Mouse (Mus musculus): ENCODE measurements around the gene Luzp2. TPM values are rescaled to one million over a fixed set of nuclear protein-coding genes. Genes with fewer than 3 reads are reported as not detected.

Luzp2 gene
- polyA plus RNA-seq, 1 experiment from 2014 or later: 48.7 TPM

DNA sequence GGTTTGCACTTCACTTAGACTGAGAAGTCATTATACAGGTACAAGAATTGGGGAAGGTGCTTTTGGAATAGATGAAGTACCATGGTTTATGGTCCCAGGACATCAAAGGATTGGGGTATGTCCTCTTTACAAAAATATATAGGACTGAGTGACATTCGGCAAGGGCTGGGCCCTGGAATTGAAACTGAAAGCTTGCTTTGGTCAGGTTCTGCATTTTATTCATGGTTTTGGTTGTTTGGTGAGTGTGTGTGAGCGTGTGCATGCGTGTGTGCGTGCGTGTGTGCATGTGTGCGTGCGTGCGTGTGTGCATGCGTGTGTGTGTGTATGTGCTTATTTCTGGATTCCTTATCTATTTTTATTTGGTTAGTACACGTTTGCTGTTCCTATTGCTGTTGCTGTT lies 353.6 kb downstream of the Luzp2 start:
- H3K4me1 ChIP-seq: 0 out of 2 replicates have a peak, but pooled peaks cover 4% of the 10 kb centered on the region
- no peak overlapping the region for H3K4me3 ChIP-seq
- H3K27me3 ChIP-seq (replicated peaks): no peaks in the 10 kb centered on the region
- no peaks in the 10 kb centered on the region for H3K36me3 ChIP-seq (replicated peaks)
- no peak overlapping the region for H3K27ac ChIP-seq
- no peak overlapping the region for H3K4me2 ChIP-seq
- no peak overlapping the region for H3K9ac ChIP-seq
- 92% methylated on average over 10 of the region's 10 CpGs for WGBS
- no peak for ATAC-seq (replicated peaks)
- H3K9me3 ChIP-seq: no peaks in the 10 kb centered on the region

DNA sequence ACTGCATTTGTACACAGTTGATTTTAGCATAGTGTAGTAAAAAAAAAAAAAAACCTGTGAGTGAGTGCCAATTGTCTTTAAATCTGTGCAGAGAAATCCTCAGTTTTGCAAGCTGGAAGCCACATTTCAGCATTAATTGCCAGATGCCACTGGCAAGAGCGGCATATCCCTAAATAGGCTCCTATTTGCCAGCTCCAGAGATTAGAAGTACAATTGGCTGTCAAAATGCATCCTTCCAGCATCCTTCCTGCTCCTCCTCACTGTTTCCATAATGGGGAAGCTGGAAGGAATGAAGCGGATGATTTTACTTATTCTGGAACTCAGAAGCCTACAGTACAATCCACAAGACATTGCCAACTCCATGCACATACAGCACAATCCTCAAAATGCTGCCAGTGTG lies 354.2 kb downstream of the Luzp2 start:
- Histone ChIP-seq H3K4me2 (no peak overlapping the region), H3K9me3 (no peaks in the 10 kb centered on the region), H3K36me3 (replicated peaks) (no peaks in the 10 kb centered on the region), H3K27ac (0 out of 2 replicates have a peak overlapping the region, but pooled peaks have one; percentile 29), H3K9ac (no peak overlapping the region), H3K4me3 (no peak overlapping the region), H3K27me3 (replicated peaks) (no peaks in the 10 kb centered on the region), H3K4me1 (0 out of 2 replicates have a peak, but pooled peaks cover 4% of the 10 kb centered on the region)
- 69% methylated on average over 2 of the region's 2 CpGs for WGBS
- ATAC-seq (replicated peaks): no peak; the same call in 1 of the 2 replicates

- Histone ChIP-seq H3K27me3 (replicated peaks) (no peaks in the 10 kb centered on the region), H3K9me3 (no peaks in the 10 kb centered on the region), H3K4me2 (no peak overlapping the region), H3K27ac (no peak overlapping the region), H3K36me3 (replicated peaks) (no peaks in the 10 kb centered on the region), H3K4me3 (no peak overlapping the region), H3K4me1 (0 out of 2 replicates have a peak, but pooled peaks cover 4% of the 10 kb centered on the region), H3K9ac (no peak overlapping the region)
- WGBS: 80% methylated on average over 3 of the region's 3 CpGs
- no peak for ATAC-seq (replicated peaks)
Observed at GRCm38 (mm10) chr7:55190655-55191054, 355.4 kb downstream of the Luzp2 start.

DNA sequence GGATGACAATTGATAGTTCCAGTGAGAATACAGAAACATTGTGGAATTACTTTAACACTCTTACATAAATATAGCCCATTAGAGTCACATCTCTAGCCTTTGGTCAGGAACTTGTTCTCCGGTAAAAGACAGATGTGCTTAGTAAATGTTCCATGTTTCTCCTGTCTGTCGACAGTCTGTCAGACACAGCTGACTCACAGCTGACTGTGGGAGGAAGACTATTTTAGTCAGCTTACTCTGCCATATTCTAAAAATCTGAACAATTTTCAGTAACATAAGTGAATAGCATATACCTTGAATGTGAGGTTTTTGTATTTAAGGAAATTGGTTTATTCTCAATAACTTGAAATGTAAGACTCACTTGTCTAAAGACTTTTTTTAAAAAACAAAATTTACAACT lies 363.5 kb downstream of the Luzp2 start:
- H3K27me3 ChIP-seq (replicated peaks): no peaks in the 10 kb centered on the region
- H3K9ac ChIP-seq: no peak overlapping the region
- no peak for ATAC-seq (replicated peaks)
- no peak overlapping the region for H3K27ac ChIP-seq
- H3K9me3 ChIP-seq: no peaks in the 10 kb centered on the region
- no peak overlapping the region for H3K4me2 ChIP-seq
- 95% methylated on average over 2 of the region's 2 CpGs for WGBS
- H3K4me1 ChIP-seq: no peaks in the 10 kb centered on the region
- no peak overlapping the region for H3K4me3 ChIP-seq
- no peaks in the 10 kb centered on the region for H3K36me3 ChIP-seq (replicated peaks)

DNA sequence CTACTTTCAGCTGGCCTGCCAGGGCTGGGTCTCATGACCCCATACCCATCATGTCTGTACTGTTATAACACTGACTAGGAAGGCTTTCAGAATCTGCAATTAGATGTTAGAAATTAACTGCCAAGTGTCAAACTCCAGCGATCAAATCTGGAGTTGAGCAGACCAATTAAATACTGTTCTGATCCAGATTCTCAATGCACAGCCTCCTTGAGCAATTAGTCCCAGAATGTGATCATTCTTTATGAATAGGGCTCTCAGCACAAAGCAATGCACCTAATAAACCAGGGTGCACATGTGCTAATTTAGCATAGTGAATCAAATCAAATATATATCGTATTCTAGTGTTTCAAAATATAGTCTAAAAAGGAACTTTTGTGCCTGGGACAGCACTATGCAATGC lies 387.7 kb downstream of the Luzp2 start:
- no peak overlapping the region for H3K27ac ChIP-seq
- no peak overlapping the region for H3K9ac ChIP-seq
- H3K4me3 ChIP-seq: no peak overlapping the region
- H3K4me2 ChIP-seq: no peak overlapping the region
- H3K36me3 ChIP-seq (replicated peaks): no peaks in the 10 kb centered on the region
- ATAC-seq (replicated peaks): no peak
- H3K9me3 ChIP-seq: no peaks in the 10 kb centered on the region
- H3K27me3 ChIP-seq (replicated peaks): no peaks in the 10 kb centered on the region
- 74% methylated on average over 2 of the region's 2 CpGs for WGBS
- no peaks in the 10 kb centered on the region for H3K4me1 ChIP-seq

- no peak overlapping the region for H3K4me2 ChIP-seq
- H3K27me3 ChIP-seq (replicated peaks): no peaks in the 10 kb centered on the region
- no peaks in the 10 kb centered on the region for H3K36me3 ChIP-seq (replicated peaks)
- no peak overlapping the region for H3K9ac ChIP-seq
- no peak for ATAC-seq (replicated peaks)
- no peaks in the 10 kb centered on the region for H3K4me1 ChIP-seq
- no peak overlapping the region for H3K4me3 ChIP-seq
- H3K27ac ChIP-seq: no peak overlapping the region
- no peaks in the 10 kb centered on the region for H3K9me3 ChIP-seq
Observed at GRCm38 (mm10) chr7:55229407-55229806, 394.1 kb downstream of the Luzp2 start.
